Mouse (Mus musculus): ENCODE measurements around the gene Rplp0.

- TF ChIP-seq POLR2A (IDR thresholded peaks at IDR 0.05; ENCODE audit: borderline replicate concordance, insufficient read depth, low read length) (no peak), CTCF (IDR thresholded peaks at IDR 0.05; ENCODE audit: borderline replicate concordance, insufficient read depth, low read depth, low read length) (no peak)
Observed at GRCm38 (mm10) chr5:115514346-115514745, 44.9 kb upstream of the Rplp0 start.
